Mouse (Mus musculus) heart, embryonic 15.5 days (tissue): ENCODE measurements around the gene Rab21. TPM values are rescaled to one million over a fixed set of nuclear protein-coding genes. Genes with fewer than 3 reads are reported as not detected.

Experiments
- ATAC-seq: fragments of 200-750 bp; cut with Nextera tagmentation; replicated peaks from 2 replicates; pipeline ENCODE4 v1.8.0; 2017; ENCODE audit warnings: low read depth, moderate TSS enrichment; ENCODE audit not compliant: insufficient number of reproducible peaks, insufficient read depth, low FRiP score
- H3K27ac ChIP-seq: fragments of 300-500 bp; sonication (generic); 2 replicates; pipeline ENCODE4 v1.5.1; 2015; ENCODE audit warnings: mild to moderate bottlenecking, inconsistent platforms
- H3K27me3 ChIP-seq: fragments of 300-500 bp; sonication (generic); 2 replicates; pipeline ENCODE4 v1.6.1; 2015; ENCODE audit warnings: inconsistent platforms
- H3K36me3 ChIP-seq: fragments of 300-500 bp; sonication (generic); 2 replicates; pipeline ENCODE4 v1.6.1; 2015; ENCODE audit warnings: mild to moderate bottlenecking, inconsistent platforms
- H3K4me1 ChIP-seq: fragments of 300-500 bp; sonication (generic); replicated peaks from 2 replicates; pipeline ENCODE4 v1.6.1; 2015; ENCODE audit warnings: inconsistent platforms
- H3K4me2 ChIP-seq: fragments of 300-500 bp; sonication (generic); 2 replicates; pipeline ENCODE4 v1.6.1; 2015; ENCODE audit warnings: inconsistent platforms, mild to moderate bottlenecking, moderate library complexity
- H3K4me3 ChIP-seq: fragments of 300-500 bp; sonication (generic); 2 replicates; pipeline ENCODE4 v1.5.1; 2015; ENCODE audit warnings: mild to moderate bottlenecking, inconsistent platforms
- H3K9ac ChIP-seq: fragments of 300-500 bp; sonication (generic); 2 replicates; pipeline ENCODE4 v1.6.1; 2015; ENCODE audit warnings: mild to moderate bottlenecking, inconsistent platforms
- H3K9me3 ChIP-seq: fragments of 300-500 bp; sonication (generic); replicated peaks from 2 replicates; pipeline ENCODE4 v1.6.1; 2016; ENCODE audit warnings: inconsistent platforms
- WGBS: fragments of 180-500 bp; shearing (Covaris S2); methylation state at CpG from one replicate; pipeline ENCODE4 v1.1.7; 2015; ENCODE audit warnings: mixed read lengths; 5-methylcytosine and 5-hydroxymethylcytosine counted together
- polyA plus RNA-seq: library from polyadenylated mRNA; unstranded; fragments of >200 nt; fragmentation: Nextera tagmentation; extraction: Ambion mirVana; gene quantifications from 2 replicates; pipeline ENCODE4 v1.2.1, GENCODE M21; 2015

Gene Rab21
- polyA plus RNA-seq, 1 experiment from 2014 or later, result 12.1 TPM

DNA sequence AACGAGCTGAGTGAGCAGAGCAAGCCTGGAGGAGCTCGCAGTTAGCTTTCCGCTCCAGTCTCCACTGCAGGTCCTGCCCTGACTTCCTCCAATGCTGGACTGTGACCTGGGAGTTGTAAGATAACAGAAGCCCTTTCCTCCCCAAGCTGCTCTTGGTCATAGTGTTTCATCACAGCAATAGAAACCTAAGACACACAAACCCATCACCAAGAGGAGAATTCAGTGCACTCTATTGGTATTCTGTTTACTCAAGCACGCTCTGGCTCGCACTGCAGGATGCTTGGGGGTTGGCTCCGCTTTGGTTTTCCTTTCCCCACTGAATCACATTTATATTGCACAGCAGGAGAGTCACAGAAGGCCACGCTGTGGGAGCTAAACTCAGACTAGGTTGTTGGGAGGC is 67.4 kb downstream of the Rab21 start:
- H3K9me3 ChIP-seq, result no peaks in the 10 kb centered on the region
- H3K36me3 ChIP-seq, result no peaks in the 10 kb centered on the region
- no peaks in the 10 kb centered on the region for H3K27me3 ChIP-seq
- no peak overlapping the region for H3K4me2 ChIP-seq
- no peak overlapping the region for H3K4me3 ChIP-seq
- no peak for ATAC-seq
- H3K27ac ChIP-seq, result no peak overlapping the region
- no peak overlapping the region for H3K9ac ChIP-seq
- WGBS, result 41% methylated on average over 7 of the region's 7 CpGs
- H3K4me1 ChIP-seq, result peaks cover 20% of the 10 kb centered on the region

DNA sequence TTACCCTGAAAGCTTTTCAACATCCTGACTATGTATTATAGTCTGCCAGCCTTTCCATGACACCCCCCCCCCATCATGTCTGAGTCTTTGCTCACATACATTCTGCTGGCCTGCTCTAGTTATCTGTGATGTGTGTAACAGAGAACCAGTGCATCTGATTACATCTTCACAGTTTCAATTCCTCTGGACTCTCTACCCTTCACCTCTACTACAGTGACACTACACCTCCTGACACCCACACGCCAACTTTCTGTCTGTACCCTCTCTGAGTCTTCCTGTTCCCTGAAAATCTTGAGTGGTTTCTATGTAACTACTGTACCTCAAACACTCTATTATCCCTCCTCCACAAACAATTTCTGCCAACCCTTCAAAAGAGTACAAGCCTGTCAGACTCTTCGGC is 69.9 kb downstream of the Rab21 start:
- no peak for ATAC-seq
- Histone ChIP-seq H3K27ac (no peak overlapping the region), H3K4me1 (peaks cover 27% of the 10 kb centered on the region), H3K9me3 (no peaks in the 10 kb centered on the region), H3K36me3 (no peaks in the 10 kb centered on the region; the same call in 1 of the 2 replicates), H3K27me3 (no peaks in the 10 kb centered on the region), H3K4me3 (no peak overlapping the region), H3K4me2 (no peak overlapping the region), H3K9ac (no peak overlapping the region)
- WGBS, result 77% methylated on average over 2 of the region's 2 CpGs

DNA sequence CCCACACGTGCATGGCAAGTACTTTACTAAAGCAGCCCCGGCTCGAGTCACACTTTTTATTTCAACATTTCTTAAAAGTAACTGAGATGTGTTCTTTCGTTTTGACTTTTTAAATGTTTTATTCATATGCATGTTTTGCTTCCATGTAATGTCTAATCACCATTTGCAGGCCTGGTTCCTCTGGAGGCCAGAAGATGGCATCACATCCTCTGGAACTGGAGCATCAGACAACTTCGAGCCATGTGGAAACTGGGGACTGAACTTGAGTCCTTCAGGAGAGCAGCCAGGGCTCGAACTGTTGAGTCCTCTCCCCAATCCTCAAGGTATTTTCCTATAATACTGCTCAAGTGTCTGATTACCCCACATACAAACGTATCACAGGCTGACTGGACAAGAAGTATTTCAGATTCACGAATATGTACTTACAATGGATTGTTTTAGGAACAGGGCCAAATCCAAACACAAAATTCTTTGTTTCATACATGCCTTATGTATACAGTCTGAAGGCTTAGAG is 74.3 kb downstream of the Rab21 start:
- Histone ChIP-seq H3K4me3 (no peak overlapping the region), H3K9ac (no peak overlapping the region), H3K4me1 (peaks cover 8% of the 10 kb centered on the region; the same call in 1 of the 2 replicates), H3K4me2 (no peak overlapping the region), H3K27ac (no peak overlapping the region), H3K27me3 (no peaks in the 10 kb centered on the region), H3K9me3 (no peaks in the 10 kb centered on the region), H3K36me3 (peaks cover 21% of the 10 kb centered on the region)
- ATAC-seq, result no peak
- 64% methylated on average over 8 of the region's 8 CpGs for WGBS

GRCm38 (mm10) chr10:115237931-115238330 is 77.5 kb downstream of the Rab21 start:
- Histone ChIP-seq H3K36me3 (peaks cover 21% of the 10 kb centered on the region), H3K27me3 (no peaks in the 10 kb centered on the region), H3K27ac (no peak overlapping the region), H3K9ac (no peak overlapping the region), H3K4me3 (no peak overlapping the region), H3K4me2 (no peak overlapping the region), H3K9me3 (no peaks in the 10 kb centered on the region), H3K4me1 (peaks cover 8% of the 10 kb centered on the region; the same call in 1 of the 2 replicates)
- no peak for ATAC-seq
- 83% methylated on average over 4 of the region's 4 CpGs for WGBS

Other genes with a start within 250 kb of the Rab21 start
- gene Tph2, start 130.6 kb downstream of the Rab21 start, polyA plus RNA-seq, result 0.05 TPM in 1 of 2 replicates, not detected in the other
- 32.9 and 34.4 TPM in 2 replicates for gene Tbc1d15, start 64.1 kb downstream of the Rab21 start, polyA plus RNA-seq
- 18.0 and 20.9 TPM in 2 replicates for gene Tmem19, start 46.9 kb upstream of the Rab21 start, polyA plus RNA-seq
- 13.7 and 14.6 TPM in 2 replicates for gene Thap2, start 68.8 kb upstream of the Rab21 start, polyA plus RNA-seq
- 10.2 and 13.9 TPM in 2 replicates for gene Zfc3h1, start 69.4 kb upstream of the Rab21 start, polyA plus RNA-seq